Comparison of ENCODE assay signal across 8 mouse cellular contexts in the genomic region with DNA sequence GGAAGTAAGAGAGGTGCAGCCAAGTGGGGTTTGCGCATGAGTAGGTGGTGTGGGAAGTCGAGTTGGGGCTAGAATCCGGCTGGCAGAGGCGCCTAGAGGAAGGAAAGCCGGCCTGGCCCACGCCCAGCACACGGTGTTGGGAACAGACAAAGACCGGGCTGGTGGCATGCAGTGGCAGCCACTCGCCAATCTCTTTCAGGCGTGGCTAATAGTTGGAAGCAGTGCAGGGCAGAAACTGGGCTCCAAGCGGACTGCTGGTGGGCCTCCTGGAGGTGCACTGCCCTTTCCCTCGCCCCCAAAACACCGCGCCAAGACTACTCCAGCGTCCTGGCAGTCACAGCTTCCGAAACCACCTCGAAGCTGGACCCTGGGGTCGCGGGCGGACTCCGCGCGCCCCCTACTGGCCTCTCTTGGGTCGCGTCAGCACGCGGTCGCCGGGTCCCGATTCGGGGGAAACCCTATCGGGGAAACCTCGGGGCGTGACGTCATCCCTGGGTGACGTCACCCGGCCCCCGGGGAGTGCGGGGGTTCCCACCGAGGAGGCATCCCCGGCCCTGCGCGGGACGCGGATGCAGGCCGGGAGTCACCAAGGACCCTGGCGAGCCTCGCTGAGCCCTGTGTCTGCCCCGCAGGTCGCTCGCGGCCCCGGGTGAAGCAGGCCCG. TPM values are rescaled to one million over a fixed set of nuclear protein-coding genes. Genes with fewer than 3 reads are reported as not detected.
A peak's percentile ranks its signal among the peaks of the same experiment; 100 is the strongest.
DNase-seq lines count a peak whose midpoint lies in the region; ATAC-seq and TF ChIP-seq lines count a peak whose summit lies in the region.

No protein-coding gene starts in this region.

- WGBS in heart, embryonic 14.5 days = 1% methylated on average over 50 of the region's 54 CpGs
- under 1% methylated on average over 54 of the region's 54 CpGs for WGBS in lung, adult 2 months
- 0% methylated on average over 48 of the region's 54 CpGs for WGBS in neural tube, embryonic 15.5 days
- WGBS in thymus, adult 2 months = under 1% methylated on average over 54 of the region's 54 CpGs

- TF ChIP-seq CTCF in E14TG2a.4 (conservative IDR thresholded peaks at IDR 0.05; ENCODE audit: low read length) = peak; percentile 15; the same call in 1 of the 2 replicates
- TF ChIP-seq CTCF in brain, embryonic 14.5 days (IDR thresholded peaks at IDR 0.05; ENCODE audit: borderline replicate concordance, extremely low read depth, insufficient read depth, insufficient read length) = peak; percentile 91
- peak; percentile 40 for TF ChIP-seq CTCF in lung, adult 2 months (IDR thresholded peaks at IDR 0.05; ENCODE audit: insufficient read depth, low read length)
- peak; percentile 99 for TF ChIP-seq CTCF in thymus, adult 2 months (IDR thresholded peaks at IDR 0.05; ENCODE audit: borderline replicate concordance, control insufficient read depth, extremely low read depth, insufficient read depth, low read length, poor library complexity)

- H3K36me3 ChIP-seq in E14TG2a.4 (ENCODE audit: insufficient read depth, low read length) = peaks cover 22% of the 10 kb centered on the region
- H3K36me3 ChIP-seq in heart, embryonic 14.5 days (ENCODE audit: control insufficient read depth, insufficient read depth, low read length) = peaks cover 29% of the 10 kb centered on the region
- peaks cover 26% of the 10 kb centered on the region for H3K36me3 ChIP-seq in neural tube, embryonic 15.5 days
- no peaks in the 10 kb centered on the region for H3K36me3 ChIP-seq in thymus, adult 2 months (ENCODE audit: control insufficient read depth, insufficient read depth, low read length)

- peaks cover 33% of the 10 kb centered on the region for H3K4me1 ChIP-seq in E14TG2a.4 (replicated peaks; ENCODE audit: low read depth, low read length)
- H3K4me1 ChIP-seq in heart, embryonic 14.5 days (ENCODE audit: control insufficient read depth in 2 of 2, insufficient read depth in 2 of 2, low read length in 2 of 2) = peaks cover 9 to 22% of the 10 kb centered on the region in 2 experiments; a peak in 3 of 4 replicates
- peaks cover 5% of the 10 kb centered on the region; the same call in 1 of the 2 replicates for H3K4me1 ChIP-seq in lung, adult 2 months (ENCODE audit: control insufficient read depth, insufficient read depth, low read length)
- H3K4me1 ChIP-seq in neural tube, embryonic 15.5 days = peaks cover 96% of the 10 kb centered on the region
- H3K4me1 ChIP-seq in thymus, adult 2 months (replicated peaks; ENCODE audit: control insufficient read depth, insufficient read depth, low read length) = peaks cover 19% of the 10 kb centered on the region

- peaks cover 93% of the 10 kb centered on the region for H3K27me3 ChIP-seq in E14TG2a.4 (ENCODE audit: insufficient read depth, low read length)
- peaks cover 57% of the 10 kb centered on the region for H3K27me3 ChIP-seq in heart, embryonic 14.5 days (ENCODE audit: control insufficient read depth, insufficient read depth, low read length)
- H3K27me3 ChIP-seq in neural tube, embryonic 15.5 days (replicated peaks) = no peaks in the 10 kb centered on the region
- peaks cover 10% of the 10 kb centered on the region; the same call in 1 of the 2 replicates for H3K27me3 ChIP-seq in thymus, adult 2 months (ENCODE audit: control insufficient read depth, insufficient read depth, low read length)

- TF ChIP-seq POLR2A in brain, embryonic 14.5 days (IDR thresholded peaks at IDR 0.05; ENCODE audit: borderline replicate concordance, extremely low read depth, insufficient read depth, insufficient read length, poor library complexity, severe bottlenecking) = no peak; the same call in 1 of the 2 replicates
- no peak for TF ChIP-seq POLR2A in lung, adult 2 months (IDR thresholded peaks at IDR 0.05; ENCODE audit: borderline replicate concordance, extremely low read depth, low read depth, low read length)
- TF ChIP-seq POLR2A in thymus, adult 2 months (IDR thresholded peaks at IDR 0.05; ENCODE audit: control insufficient read depth, extremely low read depth, insufficient read depth, low read length, poor library complexity) = no peak

- peak overlapping the region; percentile 78 for H3K9ac ChIP-seq in heart, embryonic 14.5 days (ENCODE audit: low read length)
- H3K9ac ChIP-seq in neural tube, embryonic 15.5 days (replicated peaks) = peak overlapping the region; percentile 76

- peak overlapping the region in 1 of 2 experiments; percentile 50; a peak in 1 of 4 replicates for H3K27ac ChIP-seq in heart, embryonic 14.5 days (replicated peaks in 1 of 2; ENCODE audit: control insufficient read depth in 1 of 2, insufficient read depth in 1 of 2, low read depth in 2 of 2, low read length in 2 of 2)
- H3K27ac ChIP-seq in neural tube, embryonic 15.5 days (replicated peaks) = peak overlapping the region; percentile 93
- H3K27ac ChIP-seq in thymus, adult 2 months (ENCODE audit: control insufficient read depth, insufficient read depth, low read length) = no peak overlapping the region

- peak; percentile 95 for DNase-seq in brain, embryonic 14.5 days (ENCODE audit: low read depth)
- peak; percentile 91 for DNase-seq in kidney, postnatal 10 days
- peak; percentile 83 for DNase-seq in lung, adult 2 months
- peak; percentile 82 for DNase-seq in thymus, adult 2 months

- H3K9me3 ChIP-seq in E14TG2a.4 (ENCODE audit: low read length) = no peaks in the 10 kb centered on the region
- no peaks in the 10 kb centered on the region for H3K9me3 ChIP-seq in heart, embryonic 14.5 days (ENCODE audit: control insufficient read depth, low read length)
- no peaks in the 10 kb centered on the region for H3K9me3 ChIP-seq in neural tube, embryonic 15.5 days (replicated peaks)

- peak overlapping the region; percentile 100 for H3K4me2 ChIP-seq in heart, embryonic 14.5 days (ENCODE audit: low read length)
- H3K4me2 ChIP-seq in neural tube, embryonic 15.5 days = peak overlapping the region; percentile 94

- ATAC-seq in erythroblast, adult 5-6 weeks (replicated peaks; ENCODE audit: low FRiP score, poor library complexity, severe bottlenecking) = peak; percentile 69
- ATAC-seq in heart, embryonic 14.5 days (ENCODE audit: insufficient number of reproducible peaks, insufficient read depth, low FRiP score, low read depth) = peak; percentile 45
- ATAC-seq in neural tube, embryonic 15.5 days (ENCODE audit: low FRiP score) = peak; percentile 65

- H3K4me3 ChIP-seq in E14TG2a.4 (replicated peaks; ENCODE audit: low read length) = peak overlapping the region; percentile 90
- peak overlapping the region; percentile 52 to 65 for H3K4me3 ChIP-seq in heart, embryonic 14.5 days (ENCODE audit: control insufficient read depth in 1 of 2, insufficient read depth in 1 of 2, low read depth in 1 of 2, low read length in 2 of 2)
- H3K4me3 ChIP-seq in lung, adult 2 months (replicated peaks; ENCODE audit: extremely low read depth, low read depth, low read length) = peak overlapping the region; percentile 69
- H3K4me3 ChIP-seq in neural tube, embryonic 15.5 days (replicated peaks) = peak overlapping the region; percentile 53
- H3K4me3 ChIP-seq in thymus, adult 2 months (ENCODE audit: control insufficient read depth, insufficient read depth, low read length) = peak overlapping the region; percentile 44

RNA-seq across cellular contexts. Expression of a gene that starts 7.2 kb away (rescaled TPM):
- 75.5 and 77.4 TPM in 2 replicates for polyA plus RNA-seq in brain, embryonic 14.5 days (2012; rRNA removed)
- not detected in 2 replicates for total RNA-seq in erythroblast, adult 5-6 weeks (2015; ENCODE audit: low replicate concordance)
- not detected in 2 replicates for total RNA-seq in erythroblast, adult 5-6 weeks (2017; ENCODE audit: low replicate concordance)
- 0.24 and 0.30 TPM in 2 replicates for polyA plus RNA-seq in heart, embryonic 14.5 days (2014; fragmentation: Nextera tagmentation; extraction: Ambion mirVana)
- 5.6 and 9.6 TPM in 2 replicates for polyA plus RNA-seq in lung, adult 2 months (2012; rRNA removed)
- 4.2 and 5.8 TPM in 2 replicates for polyA plus RNA-seq in neural tube, embryonic 15.5 days (2015; fragmentation: Nextera tagmentation; extraction: Ambion mirVana)
- 33.8 and 52.2 TPM in 2 replicates for polyA plus RNA-seq in thymus, adult 2 months (2012; rRNA removed)

RNA-seq across cellular contexts. Expression of a gene that starts 16.6 kb away (rescaled TPM):
- 809 and 867 TPM in 2 replicates for polyA plus RNA-seq in brain, embryonic 14.5 days (2012; rRNA removed)
- 0.42 TPM in 1 of 2 replicates, not detected in the other for total RNA-seq in erythroblast, adult 5-6 weeks (2015; ENCODE audit: low replicate concordance)
- not detected in 2 replicates for total RNA-seq in erythroblast, adult 5-6 weeks (2017; ENCODE audit: low replicate concordance)
- polyA plus RNA-seq in heart, embryonic 14.5 days (2014; fragmentation: Nextera tagmentation; extraction: Ambion mirVana) = 51.8 and 53.5 TPM in 2 replicates
- 20.6 and 21.6 TPM in 2 replicates for polyA plus RNA-seq in lung, adult 2 months (2012; rRNA removed)
- polyA plus RNA-seq in neural tube, embryonic 15.5 days (2015; fragmentation: Nextera tagmentation; extraction: Ambion mirVana) = 389 and 450 TPM in 2 replicates
- 7.8 and 9.8 TPM in 2 replicates for polyA plus RNA-seq in thymus, adult 2 months (2012; rRNA removed)

RNA-seq across cellular contexts. Expression of a gene that starts 26.4 kb away (rescaled TPM):
- polyA plus RNA-seq in brain, embryonic 14.5 days (2012; rRNA removed) = 79.6 and 92.1 TPM in 2 replicates
- 24.2 and 25.2 TPM in 2 replicates for total RNA-seq in erythroblast, adult 5-6 weeks (2015; ENCODE audit: low replicate concordance)
- total RNA-seq in erythroblast, adult 5-6 weeks (2017; ENCODE audit: low replicate concordance) = 33.4 and 38.2 TPM in 2 replicates
- 20.6 and 23.6 TPM in 2 replicates for polyA plus RNA-seq in heart, embryonic 14.5 days (2014; fragmentation: Nextera tagmentation; extraction: Ambion mirVana)
- polyA plus RNA-seq in lung, adult 2 months (2012; rRNA removed) = 45.2 and 55.5 TPM in 2 replicates
- polyA plus RNA-seq in neural tube, embryonic 15.5 days (2015; fragmentation: Nextera tagmentation; extraction: Ambion mirVana) = 34.2 and 38.4 TPM in 2 replicates
- 228 and 238 TPM in 2 replicates for polyA plus RNA-seq in thymus, adult 2 months (2012; rRNA removed)

RNA-seq across cellular contexts. Expression of a gene that starts 42.2 kb away (rescaled TPM):
- polyA plus RNA-seq in brain, embryonic 14.5 days (2012; rRNA removed) = 118 and 126 TPM in 2 replicates
- total RNA-seq in erythroblast, adult 5-6 weeks (2015; ENCODE audit: low replicate concordance) = 1.7 and 1.9 TPM in 2 replicates
- 2.4 and 2.9 TPM in 2 replicates for total RNA-seq in erythroblast, adult 5-6 weeks (2017; ENCODE audit: low replicate concordance)
- polyA plus RNA-seq in heart, embryonic 14.5 days (2014; fragmentation: Nextera tagmentation; extraction: Ambion mirVana) = 329 and 370 TPM in 2 replicates
- 72.1 and 80.5 TPM in 2 replicates for polyA plus RNA-seq in lung, adult 2 months (2012; rRNA removed)
- polyA plus RNA-seq in neural tube, embryonic 15.5 days (2015; fragmentation: Nextera tagmentation; extraction: Ambion mirVana) = 169 and 176 TPM in 2 replicates
- 25.6 and 29.5 TPM in 2 replicates for polyA plus RNA-seq in thymus, adult 2 months (2012; rRNA removed)

RNA-seq across cellular contexts. Expression of a gene that starts 44.7 kb away (rescaled TPM):
- 0.13 and 0.26 TPM in 2 replicates for polyA plus RNA-seq in brain, embryonic 14.5 days (2012; rRNA removed)
- not detected in 2 replicates for total RNA-seq in erythroblast, adult 5-6 weeks (2015; ENCODE audit: low replicate concordance)
- total RNA-seq in erythroblast, adult 5-6 weeks (2017; ENCODE audit: low replicate concordance) = not detected in 2 replicates
- not detected in 2 replicates for polyA plus RNA-seq in heart, embryonic 14.5 days (2014; fragmentation: Nextera tagmentation; extraction: Ambion mirVana)
- 0.19 and 0.36 TPM in 2 replicates for polyA plus RNA-seq in lung, adult 2 months (2012; rRNA removed)
- 0.18 and 0.47 TPM in 2 replicates for polyA plus RNA-seq in neural tube, embryonic 15.5 days (2015; fragmentation: Nextera tagmentation; extraction: Ambion mirVana)
- polyA plus RNA-seq in thymus, adult 2 months (2012; rRNA removed) = 0.39 and 1.6 TPM in 2 replicates

Comparison
In these comparisons a context has a peak if more than half of its experiments do, and no peak if none do; other contexts are left out.
1. CTCF ChIP-seq: peak in every context shown above with its lines; median percentile 99 in thymus, adult 2 months; 91 in brain, embryonic 14.5 days; 40 in lung, adult 2 months; 15 in E14TG2a.4.